Mouse (Mus musculus) stomach, embryonic 16.5 days (tissue): Measurements from ENCODE around the gene Gm38392. TPM values are rescaled to one million over a fixed set of nuclear protein-coding genes. Genes with fewer than 3 reads are reported as not detected.

ENCODE experiments used
- ATAC-seq: fragments of 200-750 bp; cut with Nextera tagmentation; 2 replicates; pipeline ENCODE4 v1.8.0; 2017; ENCODE audit warnings: moderate number of reproducible peaks, moderate TSS enrichment; ENCODE audit not compliant: insufficient read depth, low FRiP score
- H3K27ac ChIP-seq: fragments of 300-500 bp; sonication (generic); 2 replicates; pipeline ENCODE4 v1.5.1; 2014; ENCODE audit warnings: low read length
- H3K27me3 ChIP-seq: fragments of 300-500 bp; sonication (generic); 2 replicates; pipeline ENCODE4 v1.6.1; 2014; ENCODE audit warnings: low read length, control low read depth, mixed read lengths; ENCODE audit not compliant: control insufficient read depth, insufficient read depth
- H3K36me3 ChIP-seq: fragments of 300-500 bp; sonication (generic); 2 replicates; pipeline ENCODE4 v1.6.1; 2014; ENCODE audit warnings: low read length; ENCODE audit not compliant: control insufficient read depth, insufficient read depth
- H3K4me1 ChIP-seq: fragments of 300-500 bp; sonication (generic); 2 replicates; pipeline ENCODE4 v1.6.1; 2014; ENCODE audit warnings: low read length, control low read depth, mixed read lengths; ENCODE audit not compliant: control insufficient read depth, insufficient read depth
- H3K4me2 ChIP-seq: fragments of 300-500 bp; sonication (generic); 2 replicates; pipeline ENCODE4 v1.6.1; 2014; ENCODE audit warnings: low read depth, low read length, mixed read lengths
- H3K4me3 ChIP-seq: fragments of 300-500 bp; sonication (generic); replicated peaks from 2 replicates; pipeline ENCODE4 v1.5.1; 2014; ENCODE audit warnings: mild to moderate bottlenecking, low read length
- H3K9ac ChIP-seq: fragments of 300-500 bp; sonication (generic); 2 replicates; pipeline ENCODE4 v1.6.1; 2014; ENCODE audit warnings: low read length
- H3K9me3 ChIP-seq: fragments of 300-500 bp; sonication (generic); replicated peaks from 2 replicates; pipeline ENCODE4 v1.6.1; 2016; ENCODE audit warnings: low read length, control low read depth; ENCODE audit not compliant: control insufficient read depth
- WGBS: fragments of 180-500 bp; shearing (Covaris S2); extraction: QIAGEN DNeasy Blood & Tissue Kit; methylation state at CpG from one replicate; pipeline ENCODE4 v1.1.7; 2014; 5-methylcytosine and 5-hydroxymethylcytosine counted together
- polyA plus RNA-seq: library from polyadenylated mRNA; unstranded; fragments of >200 nt; fragmentation: Nextera tagmentation; extraction: Ambion mirVana; gene quantifications from 2 replicates; pipeline ENCODE4 v1.2.1, GENCODE M21; 2015

Gene Gm38392
- polyA plus RNA-seq, 1 experiment from 2014 or later = 0.53 TPM

- H3K9me3 ChIP-seq = no peaks in the 10 kb centered on the region
- no peak overlapping the region for H3K4me2 ChIP-seq
- H3K4me1 ChIP-seq = no peaks in the 10 kb centered on the region
- WGBS = 82% methylated on average over 10 of the region's 10 CpGs
- H3K36me3 ChIP-seq = no peaks in the 10 kb centered on the region
- peaks cover 22% of the 10 kb centered on the region for H3K27me3 ChIP-seq
- no peak overlapping the region for H3K4me3 ChIP-seq
- H3K9ac ChIP-seq = no peak overlapping the region
- ATAC-seq = no peak
- no peak overlapping the region for H3K27ac ChIP-seq
Measured at GRCm38 (mm10) chr3:88226101-88226845, 60.7 kb downstream of the Gm38392 start.

GRCm38 (mm10) chr3:88224929-88225328, 62.1 kb downstream of the Gm38392 start:
- no peak overlapping the region for H3K9ac ChIP-seq
- no peak overlapping the region for H3K4me3 ChIP-seq
- H3K27me3 ChIP-seq = peaks cover 28% of the 10 kb centered on the region
- H3K4me2 ChIP-seq = no peak overlapping the region
- H3K36me3 ChIP-seq = no peaks in the 10 kb centered on the region
- H3K9me3 ChIP-seq = no peaks in the 10 kb centered on the region
- H3K27ac ChIP-seq = no peak overlapping the region
- ATAC-seq = no peak
- H3K4me1 ChIP-seq = no peaks in the 10 kb centered on the region
- WGBS = 66% methylated on average over 2 of the region's 2 CpGs

- no peak for ATAC-seq
- H3K4me3 ChIP-seq = no peak overlapping the region
- WGBS = 69% methylated on average over 6 of the region's 6 CpGs
- H3K4me2 ChIP-seq = no peak overlapping the region
- H3K4me1 ChIP-seq = no peaks in the 10 kb centered on the region
- H3K27me3 ChIP-seq = peaks cover 40% of the 10 kb centered on the region
- H3K36me3 ChIP-seq = no peaks in the 10 kb centered on the region
- no peak overlapping the region for H3K27ac ChIP-seq
- H3K9ac ChIP-seq = no peak overlapping the region
- no peaks in the 10 kb centered on the region for H3K9me3 ChIP-seq
Measured at GRCm38 (mm10) chr3:88222446-88222845, 64.6 kb downstream of the Gm38392 start.

- no peak overlapping the region for H3K27ac ChIP-seq
- no peaks in the 10 kb centered on the region for H3K36me3 ChIP-seq
- 52% methylated on average over 12 of the region's 12 CpGs for WGBS
- peaks cover 47% of the 10 kb centered on the region for H3K27me3 ChIP-seq
- H3K4me1 ChIP-seq = no peaks in the 10 kb centered on the region
- no peaks in the 10 kb centered on the region for H3K9me3 ChIP-seq
- ATAC-seq = no peak
- H3K9ac ChIP-seq = no peak overlapping the region
- H3K4me2 ChIP-seq = no peak overlapping the region
- no peak overlapping the region for H3K4me3 ChIP-seq
Measured at GRCm38 (mm10) chr3:88221519-88222390, 65.3 kb downstream of the Gm38392 start.

GRCm38 (mm10) chr3:88220842-88221241, 66.2 kb downstream of the Gm38392 start:
- WGBS = 0% methylated on average over 6 of the region's 6 CpGs
- peaks cover 54% of the 10 kb centered on the region for H3K27me3 ChIP-seq

GRCm38 (mm10) chr3:88219940-88220339, 67.1 kb downstream of the Gm38392 start:
- H3K27me3 ChIP-seq = peaks cover 61% of the 10 kb centered on the region
- WGBS = 24% methylated on average over 9 of the region's 9 CpGs
- no peak for ATAC-seq

More at GRCm38 (mm10) chr3:88220842-88221241, 66.2 kb downstream of the Gm38392 start:
- H3K9me3 ChIP-seq = no peaks in the 10 kb centered on the region
- H3K4me3 ChIP-seq = no peak overlapping the region
- 0 out of 2 replicates have a peak, but pooled peaks cover 1% of the 10 kb centered on the region for H3K4me1 ChIP-seq
- no peaks in the 10 kb centered on the region for H3K36me3 ChIP-seq
- no peak; the same call in 1 of the 2 replicates for ATAC-seq
- H3K27ac ChIP-seq = no peak overlapping the region
- H3K9ac ChIP-seq = no peak overlapping the region
- H3K4me2 ChIP-seq = no peak overlapping the region

GRCm38 (mm10) chr3:88217679-88218078, 69.3 kb downstream of the Gm38392 start:
- no peaks in the 10 kb centered on the region for H3K9me3 ChIP-seq
- WGBS = 48% methylated on average over 1 of the region's 2 CpGs
- no peak overlapping the region for H3K9ac ChIP-seq
- no peak for ATAC-seq
- H3K4me3 ChIP-seq = no peak overlapping the region
- H3K36me3 ChIP-seq = no peaks in the 10 kb centered on the region
- H3K4me1 ChIP-seq = peaks cover 13% of the 10 kb centered on the region
- peaks cover 80% of the 10 kb centered on the region for H3K27me3 ChIP-seq
- H3K27ac ChIP-seq = no peak overlapping the region
- no peak overlapping the region for H3K4me2 ChIP-seq

More at GRCm38 (mm10) chr3:88219940-88220339, 67.1 kb downstream of the Gm38392 start:
- no peak overlapping the region for H3K9ac ChIP-seq
- H3K9me3 ChIP-seq = no peaks in the 10 kb centered on the region
- no peak overlapping the region for H3K27ac ChIP-seq
- no peak overlapping the region for H3K4me2 ChIP-seq
- no peaks in the 10 kb centered on the region for H3K36me3 ChIP-seq
- peaks cover 11% of the 10 kb centered on the region for H3K4me1 ChIP-seq
- H3K4me3 ChIP-seq = no peak overlapping the region

- no peaks in the 10 kb centered on the region for H3K9me3 ChIP-seq
- 9% methylated on average over 7 of the region's 7 CpGs for WGBS
- H3K27ac ChIP-seq = no peak overlapping the region
- H3K4me1 ChIP-seq = peaks cover 13% of the 10 kb centered on the region
- no peak overlapping the region for H3K9ac ChIP-seq
- peaks cover 84% of the 10 kb centered on the region for H3K27me3 ChIP-seq
- no peak overlapping the region for H3K4me2 ChIP-seq
- H3K4me3 ChIP-seq = no peak overlapping the region
- H3K36me3 ChIP-seq = no peaks in the 10 kb centered on the region
- ATAC-seq = no peak
Measured at GRCm38 (mm10) chr3:88216534-88217326, 70.3 kb downstream of the Gm38392 start.
